Mouse (Mus musculus) megakaryocyte-erythroid progenitor cell, adult 5 weeks (primary cell): Measurements from ENCODE around the gene Hmgb3. TPM values are rescaled to one million over a fixed set of nuclear protein-coding genes. Genes with fewer than 3 reads are reported as not detected.

Source experiments
- polyA plus RNA-seq: library from polyadenylated mRNA; stranded (reverse); fragments of >175 nt; gene quantifications from 2 replicates; pipeline ENCODE4 v1.2.3, GENCODE M21; 2012

The Hmgb3 gene
- 112 and 166 TPM in 2 replicates for polyA plus RNA-seq

GRCm38 (mm10) chrX:71555415-71556114 lies at the start of gene Hmgb3:
Hmgb3 (plus strand) TSS chrX:71555918.

Other genes with a start within 250 kb of the Hmgb3 start
- 5.8 and 6.1 TPM in 2 replicates for gene Mtmr1, start 191.2 kb upstream of the Hmgb3 start, polyA plus RNA-seq
- 1.2 and 1.5 TPM in 2 replicates for gene Cd99l2, start 63.1 kb upstream of the Hmgb3 start, polyA plus RNA-seq
- not detected in 2 replicates for gene Gpr50, start 107.7 kb downstream of the Hmgb3 start, polyA plus RNA-seq